Mouse (Mus musculus) forebrain, embryonic 10.5 days (tissue): ENCODE results near the gene Chst10. TPM values are rescaled to one million over a fixed set of nuclear protein-coding genes. Genes with fewer than 3 reads are reported as not detected.
A peak's percentile ranks its signal among the peaks of the same experiment; 100 is the strongest.

Source experiments
- DNase-seq: peaks from one replicate; pipeline ENCODE4 v3.0.0-alpha.2; 2017; ENCODE audit warnings: low spot score; ENCODE audit errors: extremely low spot score
- H3K27ac ChIP-seq: fragments of 300-500 bp; sonication (generic); 2 replicates; pipeline ENCODE4 v1.5.1; 2016; ENCODE audit warnings: mild to moderate bottlenecking
- H3K27me3 ChIP-seq: fragments of 300-500 bp; sonication (generic); 2 replicates; pipeline ENCODE4 v1.6.1; 2016; ENCODE audit warnings: mild to moderate bottlenecking; ENCODE audit not compliant: poor library complexity, severe bottlenecking
- H3K36me3 ChIP-seq: fragments of 300-500 bp; sonication (generic); replicated peaks from 2 replicates; pipeline ENCODE4 v1.6.1; 2016; ENCODE audit warnings: mild to moderate bottlenecking, moderate library complexity
- H3K4me1 ChIP-seq: fragments of 300-500 bp; sonication (generic); 2 replicates; pipeline ENCODE4 v1.6.1; 2016
- H3K4me3 ChIP-seq: fragments of 300-500 bp; sonication (generic); 2 replicates; pipeline ENCODE4 v1.5.1; 2016; ENCODE audit warnings: mild to moderate bottlenecking, moderate library complexity
- H3K9me3 ChIP-seq: fragments of 300-500 bp; sonication (generic); 2 replicates; pipeline ENCODE4 v1.6.1; 2016; ENCODE audit warnings: mild to moderate bottlenecking, moderate library complexity
- WGBS: fragments of 180-500 bp; shearing (Covaris S2); methylation state at CpG from one replicate; pipeline ENCODE4 v1.1.7; 2016; 5-methylcytosine and 5-hydroxymethylcytosine counted together
- polyA plus RNA-seq: library from polyadenylated mRNA; unstranded; fragments of >200 nt; fragmentation: Nextera tagmentation; extraction: Ambion mirVana; gene quantifications from 2 replicates; pipeline ENCODE4 v1.2.1, GENCODE M21; 2016

Chst10 gene
- polyA plus RNA-seq, result 11.9 and 12.4 TPM in 2 replicates

DNA sequence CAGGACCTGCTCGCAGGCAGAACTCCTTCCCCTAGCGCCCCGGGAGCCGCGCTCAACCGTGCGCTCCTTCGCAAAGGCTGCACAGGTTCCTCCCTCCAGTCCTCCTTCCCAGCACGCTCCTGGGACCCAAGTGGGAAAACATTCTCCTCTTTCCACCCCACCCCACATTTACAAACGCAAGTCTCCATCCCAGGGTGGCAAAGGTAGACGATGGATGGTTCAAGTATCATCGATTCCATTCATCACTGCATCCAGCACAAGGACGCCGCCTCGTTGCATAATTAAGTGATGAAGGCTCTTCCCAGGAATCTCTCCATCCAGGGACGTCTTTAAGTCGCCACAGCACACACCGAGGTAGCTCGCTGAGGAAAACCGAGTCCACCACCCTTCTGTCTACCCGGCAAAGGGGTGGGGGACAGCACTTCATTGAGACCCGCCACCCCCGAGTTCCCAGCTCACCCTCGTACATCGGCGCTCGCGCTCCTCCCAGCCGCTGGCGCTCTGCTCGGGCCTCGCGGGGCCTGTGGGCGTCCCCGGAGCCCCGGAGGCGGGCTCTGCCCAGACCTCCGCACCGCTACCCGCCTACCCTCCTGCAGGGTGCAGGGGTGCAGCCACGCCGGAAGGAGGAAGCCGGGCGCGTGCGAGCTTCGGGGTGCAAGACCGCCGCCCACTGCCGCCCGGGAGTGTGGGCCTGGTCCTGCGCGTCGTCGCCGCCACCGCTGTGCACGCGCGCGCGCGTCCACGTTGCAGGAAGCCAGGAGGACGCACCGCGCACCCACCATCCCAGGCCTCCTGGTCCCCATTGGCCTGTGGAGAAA, at the start of gene Chst10:
Gene Chst10 (minus strand): TSS at position 731 of the 818 bp plus-strand sequence.
- Histone ChIP-seq H3K4me1 (peaks cover 24% of the 10 kb centered on the region), H3K4me3 (peak within 1 kb of the TSS; percentile 82), H3K9me3 (no peaks in the 10 kb centered on the region), H3K27ac (peak within 1 kb of the TSS; percentile 90), H3K27me3 (peaks cover 37% of the 10 kb centered on the region), H3K36me3 (no peaks in the 10 kb centered on the region)
- DNase-seq, result peak; percentile 73
- under 1% methylated on average over 67 of the region's 67 CpGs for WGBS

DNA sequence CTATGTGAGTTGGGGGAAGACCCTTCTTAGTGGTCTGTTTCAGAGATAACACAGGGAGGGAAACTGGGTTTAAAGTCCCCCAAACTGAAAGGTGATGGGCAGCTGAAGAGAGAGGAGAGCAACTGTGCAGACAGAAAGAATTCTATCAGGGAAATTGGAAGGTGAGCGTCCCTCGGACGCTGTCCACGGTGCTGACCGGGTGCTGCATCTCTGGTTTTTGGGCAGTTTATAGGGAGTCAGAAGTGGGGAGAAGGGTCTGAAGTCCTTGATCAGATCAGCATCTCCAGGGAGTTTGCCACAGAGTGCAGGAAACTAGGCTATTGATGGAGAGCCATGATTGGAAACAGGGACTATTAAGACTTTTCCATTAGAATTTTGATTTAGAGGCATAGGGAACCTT, 41.6 kb upstream of the Chst10 start:
- Histone ChIP-seq H3K36me3 (no peaks in the 10 kb centered on the region), H3K27ac (no peak overlapping the region), H3K4me1 (no peaks in the 10 kb centered on the region), H3K4me3 (no peak overlapping the region), H3K9me3 (no peaks in the 10 kb centered on the region), H3K27me3 (no peaks in the 10 kb centered on the region)
- WGBS, result 3% methylated on average over 5 of the region's 5 CpGs
- peak; percentile 21 for DNase-seq

DNA sequence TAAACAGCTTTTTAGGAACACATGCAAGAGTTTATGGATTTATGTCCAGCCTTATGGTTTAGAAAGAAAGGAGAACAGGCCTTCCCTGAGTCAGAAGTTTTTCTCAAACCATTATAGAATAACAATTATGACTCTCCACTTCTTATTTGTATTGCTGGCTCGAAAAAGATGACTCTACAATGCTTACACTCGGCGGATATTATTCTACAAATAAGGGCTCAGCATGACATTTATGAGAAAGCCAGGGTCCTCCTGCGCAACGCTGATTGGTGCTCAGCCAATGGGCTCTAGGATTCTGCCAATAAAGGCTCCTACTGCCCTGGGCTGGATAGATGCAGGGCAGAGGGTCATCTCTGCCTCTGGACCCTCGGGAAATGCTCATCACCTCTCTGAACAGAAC, 40.9 kb upstream of the Chst10 start, which contains the start of gene Nms:
Gene Nms (plus strand): TSS at position 301 of the 400 bp plus-strand sequence.
- H3K9me3 ChIP-seq, result no peaks in the 10 kb centered on the region
- H3K27ac ChIP-seq, result no peak within 1 kb of the TSS
- H3K27me3 ChIP-seq, result no peaks in the 10 kb centered on the region
- no peak for DNase-seq
- no peaks in the 10 kb centered on the region for H3K4me1 ChIP-seq
- WGBS, result 85% methylated on average over 6 of the region's 6 CpGs
- no peaks in the 10 kb centered on the region for H3K36me3 ChIP-seq
- no peak within 1 kb of the TSS for H3K4me3 ChIP-seq

DNA sequence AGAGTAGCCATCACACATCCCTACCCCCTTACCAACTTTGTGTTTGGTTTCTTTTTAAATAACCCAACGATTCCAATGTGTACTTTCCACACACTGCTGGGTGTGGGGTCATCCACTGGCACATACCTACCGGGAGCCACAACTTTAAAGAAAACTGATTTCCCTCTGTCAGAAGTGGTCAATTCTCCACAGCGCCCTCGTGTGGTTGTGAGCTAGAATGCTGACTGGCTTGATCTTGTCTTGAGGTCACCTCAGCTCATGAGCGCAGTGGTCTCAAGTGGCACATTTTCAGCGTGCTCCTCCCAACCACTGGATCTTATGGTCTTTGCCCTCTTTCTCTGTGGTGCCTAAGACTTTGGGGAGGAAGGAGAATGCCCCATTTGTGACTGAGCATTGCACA, 38.8 kb upstream of the Chst10 start:
- Histone ChIP-seq H3K36me3 (no peaks in the 10 kb centered on the region), H3K4me1 (no peaks in the 10 kb centered on the region), H3K27me3 (no peaks in the 10 kb centered on the region), H3K9me3 (no peaks in the 10 kb centered on the region), H3K4me3 (no peak overlapping the region), H3K27ac (no peak overlapping the region)
- peak; percentile 57 for DNase-seq
- WGBS, result 28% methylated on average over 6 of the region's 6 CpGs

DNA sequence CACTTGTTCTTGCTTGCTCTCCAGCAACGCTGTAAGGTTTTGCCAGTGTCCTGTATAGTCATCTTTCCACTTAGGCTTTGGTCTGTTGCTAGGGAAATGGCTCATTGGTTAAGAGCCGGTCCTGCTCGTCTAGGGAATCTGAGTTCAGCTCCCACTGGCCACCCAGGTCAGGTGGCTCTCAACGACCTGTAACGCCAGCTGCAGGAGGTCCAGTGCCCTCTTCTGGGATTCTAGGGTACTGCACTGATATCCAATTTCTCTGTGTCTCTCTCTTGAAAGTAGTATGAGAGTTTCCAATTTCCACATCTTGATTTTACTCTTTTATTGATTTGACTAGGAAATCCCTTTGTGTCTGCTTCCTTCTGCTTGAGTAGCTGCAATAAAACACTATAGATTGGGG, 36.7 kb upstream of the Chst10 start:
- Histone ChIP-seq H3K27ac (no peak overlapping the region), H3K36me3 (no peaks in the 10 kb centered on the region), H3K27me3 (no peaks in the 10 kb centered on the region), H3K9me3 (no peaks in the 10 kb centered on the region), H3K4me3 (no peak overlapping the region), H3K4me1 (no peaks in the 10 kb centered on the region)
- DNase-seq, result peak; percentile 21
- 35% methylated on average over 5 of the region's 5 CpGs for whole genome bisulfite sequencing

DNA sequence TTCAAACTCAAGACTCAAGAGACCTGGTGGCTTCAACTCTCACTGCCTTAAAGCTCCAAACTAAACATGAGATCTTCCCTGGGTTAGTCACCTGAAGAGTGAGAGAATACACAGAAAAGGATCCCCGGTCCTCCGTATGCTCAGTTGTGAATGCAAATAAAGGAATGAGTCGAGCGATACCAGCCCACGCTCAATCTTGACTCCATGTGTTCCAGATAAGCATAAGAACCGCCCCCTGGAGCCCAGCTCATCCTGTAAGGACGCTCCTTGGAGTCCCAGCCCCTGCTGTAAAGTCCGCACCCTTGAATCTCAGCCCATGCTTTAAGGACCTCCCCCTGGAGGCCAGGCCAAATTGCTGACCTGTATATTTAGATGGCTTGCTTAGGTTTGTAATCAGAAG, 32.8 kb upstream of the Chst10 start:
- no peak overlapping the region for H3K4me3 ChIP-seq
- no peaks in the 10 kb centered on the region for H3K27me3 ChIP-seq
- H3K36me3 ChIP-seq, result no peaks in the 10 kb centered on the region
- no peaks in the 10 kb centered on the region for H3K4me1 ChIP-seq
- H3K27ac ChIP-seq, result no peak overlapping the region
- no peak for DNase-seq
- no peaks in the 10 kb centered on the region for H3K9me3 ChIP-seq
- WGBS, result 73% methylated on average over 8 of the region's 8 CpGs

DNA sequence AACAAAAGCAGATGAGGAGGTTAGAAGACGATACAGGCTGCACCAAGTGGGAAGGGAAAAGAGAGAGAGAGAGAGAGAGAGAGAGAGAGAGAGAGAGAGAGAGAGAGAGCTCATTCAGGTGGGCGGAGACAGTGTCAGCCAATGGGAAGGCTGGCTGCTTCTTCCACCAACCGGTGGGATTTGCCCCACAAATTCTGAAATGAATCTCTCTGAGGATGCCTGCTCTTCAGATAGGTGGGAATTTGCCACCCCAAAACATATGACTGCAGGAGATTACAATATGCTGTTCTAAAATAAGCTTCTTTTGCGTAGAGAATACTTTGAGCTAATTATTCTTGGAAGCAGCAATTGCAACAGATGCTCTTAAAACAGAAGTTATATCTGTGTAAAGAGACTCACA, 31.5 kb upstream of the Chst10 start:
- DNase-seq, result no peak
- no peaks in the 10 kb centered on the region for H3K4me1 ChIP-seq
- H3K36me3 ChIP-seq, result no peaks in the 10 kb centered on the region
- H3K9me3 ChIP-seq, result no peaks in the 10 kb centered on the region
- 78% methylated on average over 4 of the region's 4 CpGs for WGBS
- no peak overlapping the region for H3K4me3 ChIP-seq
- no peaks in the 10 kb centered on the region for H3K27me3 ChIP-seq
- no peak overlapping the region for H3K27ac ChIP-seq

DNA sequence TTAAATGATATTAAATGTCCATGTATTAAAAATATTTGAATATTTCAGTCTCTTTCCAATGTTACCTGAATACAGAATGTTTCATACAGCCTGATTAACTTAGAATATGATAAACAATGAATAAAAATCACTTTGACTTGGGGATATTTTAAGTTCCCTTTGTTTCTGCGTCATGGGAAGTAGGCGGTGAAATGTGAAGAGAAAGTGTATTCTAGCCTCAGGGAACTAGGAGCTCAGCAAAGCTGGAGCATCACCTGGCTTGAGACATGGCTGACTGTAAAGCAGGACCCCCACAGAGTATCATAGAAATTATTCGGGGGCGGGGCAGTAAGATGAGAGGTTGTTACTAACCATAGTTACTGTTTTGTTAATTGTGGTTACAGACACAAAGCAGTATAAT, 31.0 kb upstream of the Chst10 start:
- WGBS, result 85% methylated on average over 4 of the region's 4 CpGs
- no peak overlapping the region for H3K27ac ChIP-seq

DNA sequence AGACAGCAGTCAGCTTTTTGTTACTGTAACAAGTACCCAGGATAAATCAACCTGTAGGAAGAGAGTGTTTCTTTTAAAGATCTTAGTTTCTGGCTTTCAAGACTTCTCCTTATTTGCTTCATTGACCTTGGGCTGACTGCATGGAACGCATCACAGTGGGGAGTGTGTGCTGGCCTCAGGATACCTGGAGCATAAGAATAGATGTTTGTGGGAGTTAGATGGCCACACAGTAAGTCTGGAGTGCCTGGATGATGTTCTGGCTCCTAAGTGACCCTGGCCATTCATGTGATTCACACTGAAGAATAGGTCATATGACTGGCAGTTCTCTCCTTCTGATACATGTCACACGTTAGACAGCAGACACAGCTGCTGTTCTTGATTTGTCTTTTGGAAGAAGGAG, 6.0 kb upstream of the Chst10 start:
- Histone ChIP-seq H3K36me3 (no peaks in the 10 kb centered on the region), H3K4me3 (no peak overlapping the region), H3K9me3 (no peaks in the 10 kb centered on the region), H3K27ac (no peak overlapping the region), H3K4me1 (no peaks in the 10 kb centered on the region), H3K27me3 (peaks cover 6% of the 10 kb centered on the region; the same call in 1 of the 2 replicates)
- 72% methylated on average over 2 of the region's 2 CpGs for WGBS
- no peak for DNase-seq

More for the DNA sequence above, 31.0 kb upstream of the Chst10 start:
- Histone ChIP-seq H3K9me3 (no peaks in the 10 kb centered on the region), H3K4me3 (no peak overlapping the region), H3K27me3 (no peaks in the 10 kb centered on the region), H3K4me1 (no peaks in the 10 kb centered on the region), H3K36me3 (no peaks in the 10 kb centered on the region)
- no peak for DNase-seq

DNA sequence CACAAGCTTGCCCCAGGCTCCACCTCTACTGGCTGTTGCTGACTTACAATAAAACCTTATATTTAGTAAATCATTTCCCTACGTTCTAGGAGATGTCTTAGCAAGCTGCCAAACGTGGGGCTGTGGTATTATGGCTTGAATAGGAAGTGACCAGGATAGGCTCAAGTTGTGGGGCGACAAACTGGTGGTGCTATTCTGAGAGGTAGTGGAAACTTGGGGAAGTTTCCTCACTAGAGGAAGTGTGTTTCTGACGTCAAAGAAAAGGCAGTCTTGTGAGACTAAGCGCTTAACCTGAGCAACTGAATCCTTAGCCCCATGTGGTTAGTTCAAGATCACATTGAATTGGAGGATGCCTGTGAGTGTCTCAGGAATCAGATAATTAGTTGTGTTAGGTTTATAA, 4.6 kb upstream of the Chst10 start:
- Histone ChIP-seq H3K27me3 (peaks cover 17% of the 10 kb centered on the region), H3K4me3 (no peak overlapping the region), H3K27ac (no peak overlapping the region), H3K9me3 (no peaks in the 10 kb centered on the region), H3K36me3 (no peaks in the 10 kb centered on the region), H3K4me1 (peaks cover 7% of the 10 kb centered on the region)
- no peak for DNase-seq
- 76% methylated on average over 5 of the region's 5 CpGs for WGBS

DNA sequence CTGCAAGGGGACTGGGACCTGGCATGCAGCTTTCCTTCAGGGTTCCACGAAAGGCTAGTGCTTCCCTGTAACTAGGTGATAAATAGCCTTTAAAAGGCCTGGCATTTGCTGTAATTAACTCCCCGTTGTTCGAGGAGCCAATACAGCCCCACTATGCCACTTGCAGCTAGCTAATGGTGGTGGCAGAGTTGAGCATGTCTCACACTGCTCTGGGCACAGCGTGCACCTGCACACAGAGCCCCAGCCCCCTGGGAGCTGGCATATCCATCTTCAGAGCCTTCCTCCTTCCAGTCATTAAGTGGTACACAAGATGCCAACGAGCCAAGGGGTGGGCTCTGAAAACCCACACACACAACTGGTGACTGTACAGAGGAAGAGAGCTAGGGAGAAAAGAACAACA, 4.9 kb downstream of the Chst10 start:
- peaks cover 25% of the 10 kb centered on the region for H3K27me3 ChIP-seq
- DNase-seq, result no peak
- peaks cover 21% of the 10 kb centered on the region for H3K4me1 ChIP-seq
- H3K36me3 ChIP-seq, result peaks cover 7% of the 10 kb centered on the region; the same call in 1 of the 2 replicates
- H3K9me3 ChIP-seq, result no peaks in the 10 kb centered on the region
- H3K4me3 ChIP-seq, result no peak overlapping the region
- WGBS, result 80% methylated on average over 5 of the region's 5 CpGs
- 0 out of 2 replicates have a peak overlapping the region, but pooled peaks have one; percentile 1 for H3K27ac ChIP-seq

DNA sequence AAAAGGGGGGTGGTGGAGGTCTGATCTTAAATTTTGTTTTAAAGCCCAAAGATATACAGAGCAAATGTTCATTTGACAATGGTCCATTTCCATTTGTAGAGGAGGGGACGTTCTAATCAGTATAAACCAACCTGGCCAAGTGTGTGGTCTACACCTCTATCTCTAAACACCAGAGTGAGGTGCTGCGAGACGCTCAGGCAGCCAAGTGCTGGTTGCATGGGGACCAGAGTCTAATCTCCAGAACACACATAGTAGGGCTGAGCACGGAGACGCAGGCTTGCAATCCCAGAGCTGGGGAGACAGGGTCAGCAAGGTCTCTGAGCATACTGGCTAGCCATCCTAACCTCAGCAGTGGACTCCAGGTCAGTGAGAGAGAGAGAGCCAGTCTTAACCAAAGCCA, 6.5 kb downstream of the Chst10 start:
- Histone ChIP-seq H3K4me3 (no peak overlapping the region), H3K36me3 (peaks cover 7% of the 10 kb centered on the region; the same call in 1 of the 2 replicates), H3K4me1 (peaks cover 16% of the 10 kb centered on the region), H3K27me3 (peaks cover 9% of the 10 kb centered on the region), H3K27ac (no peak overlapping the region), H3K9me3 (no peaks in the 10 kb centered on the region)
- no peak for DNase-seq
- 93% methylated on average over 5 of the region's 5 CpGs for WGBS

DNA sequence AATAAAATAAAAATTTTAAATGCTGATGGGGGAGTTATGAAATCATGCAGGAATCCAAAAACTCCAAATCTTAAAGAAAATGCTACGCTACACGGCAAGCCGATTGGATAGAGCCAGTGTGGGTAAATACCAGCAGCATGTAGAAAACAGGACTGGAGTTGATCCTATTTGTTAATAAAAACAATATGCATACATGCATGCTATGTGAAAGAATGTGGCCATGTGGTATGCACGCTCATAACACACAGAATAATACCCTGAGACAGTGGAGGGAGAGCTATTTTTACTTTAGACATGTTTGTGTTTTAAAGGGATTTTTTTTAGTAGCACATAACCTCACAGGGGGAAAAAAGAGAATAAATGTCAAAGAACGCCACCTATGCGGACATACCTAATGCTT, 9.2 kb downstream of the Chst10 start:
- WGBS, result 96% methylated on average over 6 of the region's 6 CpGs
- Histone ChIP-seq H3K9me3 (no peaks in the 10 kb centered on the region), H3K27me3 (no peaks in the 10 kb centered on the region), H3K4me3 (no peak overlapping the region), H3K36me3 (peaks cover 12% of the 10 kb centered on the region), H3K4me1 (peaks cover 16% of the 10 kb centered on the region), H3K27ac (no peak overlapping the region)
- no peak for DNase-seq
